Mouse (Mus musculus): ENCODE measurements around the gene Sec24d. TPM values are rescaled to one million over a fixed set of nuclear protein-coding genes. Genes with fewer than 3 reads are reported as not detected.
"Not testable (repeated sequence)": the region's sequence is repeated elsewhere in the genome, so short reads cannot be mapped to it uniquely, and the experiment has no call there.

Gene Sec24d
- polyA plus RNA-seq, 1 experiment = 20.8 TPM

GRCm38 (mm10) chr3:123351519-123351918, 84.3 kb downstream of the Sec24d start:
- H3K36me3 ChIP-seq (ENCODE audit: control insufficient read depth, insufficient read depth, low read length) = peaks cover 2% of the 10 kb centered on the region
- WGBS = 71% methylated on average over 2 of the region's 2 CpGs
- no peak overlapping the region for H3K27ac ChIP-seq (ENCODE audit: insufficient read depth, low read depth, low read length)

GRCm38 (mm10) chr3:123353183-123353582, 85.9 kb downstream of the Sec24d start:
- TF ChIP-seq POLR2A (IDR thresholded peaks at IDR 0.05; ENCODE audit: low read depth, low read length) = no peak
- 0 out of 2 replicates have a peak, but pooled peaks have one; percentile 3 for TF ChIP-seq CTCF (conservative IDR thresholded peaks at IDR 0.05; ENCODE audit: insufficient read depth, insufficient read length, low read depth, low read length)
- Histone ChIP-seq H3K4me3 (ENCODE audit: insufficient read depth, low read depth, low read length) (no peak overlapping the region), H3K27ac (ENCODE audit: insufficient read depth, low read depth, low read length) (no peak overlapping the region; the same call in 1 of the 2 replicates), H3K4me1 (ENCODE audit: control insufficient read depth, insufficient read depth, low read length) (no peaks in the 10 kb centered on the region; the same call in 1 of the 2 replicates), H3K36me3 (ENCODE audit: control insufficient read depth, insufficient read depth, low read length) (peaks cover 2% of the 10 kb centered on the region), H3K27me3 (replicated peaks; ENCODE audit: control insufficient read depth, insufficient read depth, low read length) (no peaks in the 10 kb centered on the region)
- DNase-seq = peak; percentile 50
- 60% methylated on average over 6 of the region's 6 CpGs for WGBS

More at GRCm38 (mm10) chr3:123351519-123351918, 84.3 kb downstream of the Sec24d start:
- Histone ChIP-seq H3K4me3 (ENCODE audit: insufficient read depth, low read depth, low read length) (no peak overlapping the region), H3K4me1 (ENCODE audit: control insufficient read depth, insufficient read depth, low read length) (no peaks in the 10 kb centered on the region; the same call in 1 of the 2 replicates), H3K27me3 (replicated peaks; ENCODE audit: control insufficient read depth, insufficient read depth, low read length) (no peaks in the 10 kb centered on the region)
- no peak for DNase-seq
- no peak for TF ChIP-seq CTCF (conservative IDR thresholded peaks at IDR 0.05; ENCODE audit: insufficient read depth, insufficient read length, low read depth, low read length)
- no peak for TF ChIP-seq POLR2A (IDR thresholded peaks at IDR 0.05; ENCODE audit: low read depth, low read length)

- H3K4me1 ChIP-seq (ENCODE audit: control insufficient read depth, insufficient read depth, low read length) = no peaks in the 10 kb centered on the region; the same call in 1 of the 2 replicates
- peak; percentile 56 for DNase-seq
- no peak overlapping the region; the same call in 1 of the 2 replicates for H3K27ac ChIP-seq (ENCODE audit: insufficient read depth, low read depth, low read length)
- peaks cover 2% of the 10 kb centered on the region for H3K36me3 ChIP-seq (ENCODE audit: control insufficient read depth, insufficient read depth, low read length)
- no peak for TF ChIP-seq POLR2A (IDR thresholded peaks at IDR 0.05; ENCODE audit: low read depth, low read length)
- no peak for TF ChIP-seq CTCF (conservative IDR thresholded peaks at IDR 0.05; ENCODE audit: insufficient read depth, insufficient read length, low read depth, low read length)
- WGBS = 67% methylated on average over 12 of the region's 12 CpGs
- no peak overlapping the region for H3K4me3 ChIP-seq (ENCODE audit: insufficient read depth, low read depth, low read length)
- no peaks in the 10 kb centered on the region for H3K27me3 ChIP-seq (replicated peaks; ENCODE audit: control insufficient read depth, insufficient read depth, low read length)
Observed at GRCm38 (mm10) chr3:123353661-123354060, 86.4 kb downstream of the Sec24d start.

GRCm38 (mm10) chr3:123354388-123354787, 87.1 kb downstream of the Sec24d start:
- no peak overlapping the region for H3K4me3 ChIP-seq (ENCODE audit: insufficient read depth, low read depth, low read length)
- TF ChIP-seq CTCF (conservative IDR thresholded peaks at IDR 0.05; ENCODE audit: insufficient read depth, insufficient read length, low read depth, low read length) (no peak), POLR2A (IDR thresholded peaks at IDR 0.05; ENCODE audit: low read depth, low read length) (no peak)
- H3K36me3 ChIP-seq (ENCODE audit: control insufficient read depth, insufficient read depth, low read length) = no peaks in the 10 kb centered on the region; the same call in 1 of the 2 replicates
- H3K4me1 ChIP-seq (ENCODE audit: control insufficient read depth, insufficient read depth, low read length) = no peaks in the 10 kb centered on the region; the same call in 1 of the 2 replicates
- no peak overlapping the region for H3K27ac ChIP-seq (ENCODE audit: insufficient read depth, low read depth, low read length)
- no peaks in the 10 kb centered on the region for H3K27me3 ChIP-seq (replicated peaks; ENCODE audit: control insufficient read depth, insufficient read depth, low read length)
- WGBS = 79% methylated on average over 9 of the region's 9 CpGs
- no peak for DNase-seq

GRCm38 (mm10) chr3:123356377-123356991, 89.2 kb downstream of the Sec24d start:
- TF ChIP-seq POLR2A (IDR thresholded peaks at IDR 0.05; ENCODE audit: low read depth, low read length) (no peak), CTCF (conservative IDR thresholded peaks at IDR 0.05; ENCODE audit: insufficient read depth, insufficient read length, low read depth, low read length) (no peak)
- no peak for DNase-seq
- H3K27me3 ChIP-seq (replicated peaks; ENCODE audit: control insufficient read depth, insufficient read depth, low read length) = no peaks in the 10 kb centered on the region
- no peak overlapping the region for H3K4me3 ChIP-seq (ENCODE audit: insufficient read depth, low read depth, low read length)
- WGBS = 54% methylated on average over 4 of the region's 4 CpGs
- H3K36me3 ChIP-seq (ENCODE audit: control insufficient read depth, insufficient read depth, low read length) = no peaks in the 10 kb centered on the region; the same call in 1 of the 2 replicates
- H3K4me1 ChIP-seq (ENCODE audit: control insufficient read depth, insufficient read depth, low read length) = no peaks in the 10 kb centered on the region; the same call in 1 of the 2 replicates
- H3K27ac ChIP-seq (ENCODE audit: insufficient read depth, low read depth, low read length) = no peak overlapping the region

GRCm38 (mm10) chr3:123366820-123367219, 99.6 kb downstream of the Sec24d start:
- WGBS = 94% methylated on average over 2 of the region's 2 CpGs
- H3K27ac ChIP-seq (ENCODE audit: insufficient read depth, low read depth, low read length); H3K36me3 ChIP-seq (ENCODE audit: control insufficient read depth, insufficient read depth, low read length); DNase-seq; H3K4me3 ChIP-seq (ENCODE audit: insufficient read depth, low read depth, low read length); H3K4me1 ChIP-seq (ENCODE audit: control insufficient read depth, insufficient read depth, low read length); H3K27me3 ChIP-seq (replicated peaks; ENCODE audit: control insufficient read depth, insufficient read depth, low read length): not testable (repeated sequence)

GRCm38 (mm10) chr3:123369161-123369560, 101.9 kb downstream of the Sec24d start:
- Histone ChIP-seq H3K4me1 (ENCODE audit: control insufficient read depth, insufficient read depth, low read length) (no peaks in the 10 kb centered on the region), H3K27ac (ENCODE audit: insufficient read depth, low read depth, low read length) (no peak overlapping the region), H3K27me3 (replicated peaks; ENCODE audit: control insufficient read depth, insufficient read depth, low read length) (no peaks in the 10 kb centered on the region), H3K36me3 (ENCODE audit: control insufficient read depth, insufficient read depth, low read length) (peaks cover 3% of the 10 kb centered on the region), H3K4me3 (ENCODE audit: insufficient read depth, low read depth, low read length) (no peak overlapping the region)
- WGBS = 59% methylated on average over 12 of the region's 12 CpGs
- DNase-seq = no peak
- TF ChIP-seq POLR2A (IDR thresholded peaks at IDR 0.05; ENCODE audit: low read depth, low read length) (no peak), CTCF (conservative IDR thresholded peaks at IDR 0.05; ENCODE audit: insufficient read depth, insufficient read length, low read depth, low read length) (no peak)

Data from kidney, adult 2 months (tissue).